Mouse (Mus musculus) mouse embryonic stem cell (cell line): ENCODE measurements at regions not wholly inside any gene's neighbourhood (a gene's known extent, or its start where the extent isn't known, plus 50 kb on each side); places are given as distances from the start of the nearest gene placed in this dataset.

ENCODE experiments used
- in situ Hi-C, 2 experiments: fragments of 300-500 bp; cut with MboI; formaldehyde crosslinking; loops; 1 replicate in 1 of 2; 3 replicates in 1 of 2; pipeline ENCODE4 v1.14.3; 2019 to 2020; ENCODE audit warnings: low sequenced_read_pairs in 2 of 2, low pct_unique_long_range_greater_than_20kb in 1 of 2, mixed read lengths in 1 of 2; ENCODE audit not compliant: unreplicated experiment in 1 of 2

DNA sequence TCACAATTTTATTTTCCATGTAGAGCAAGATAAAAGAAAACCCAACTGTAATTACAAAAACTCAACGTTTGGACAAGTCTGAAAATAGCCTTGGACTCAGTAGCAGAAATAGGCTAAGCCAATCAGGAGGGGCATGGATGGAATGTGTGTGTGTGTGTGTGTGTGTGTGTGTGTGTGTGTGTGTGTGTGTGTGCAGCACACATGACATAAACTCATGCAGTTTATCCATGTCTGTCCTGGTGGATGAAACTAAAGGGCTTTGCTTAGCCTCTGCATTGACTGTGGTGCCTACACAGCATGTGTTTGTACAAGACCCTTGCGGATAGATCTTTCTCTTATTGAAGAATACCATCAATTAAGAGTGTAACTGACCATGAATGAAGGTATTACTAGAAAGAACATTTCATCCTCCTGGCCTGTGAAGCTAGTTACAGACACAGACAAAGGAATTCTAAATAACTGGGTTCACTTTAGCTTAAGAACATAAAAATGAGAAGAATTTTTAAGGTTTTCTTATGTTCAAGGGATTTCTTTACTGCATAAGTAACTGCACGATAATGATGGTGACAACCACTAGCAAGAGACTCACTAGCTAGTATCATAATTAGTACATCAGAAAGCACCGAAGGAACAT lies 361.5 kb downstream of the Tmem182 start:
- in situ Hi-C loops: no loop called here

DNA sequence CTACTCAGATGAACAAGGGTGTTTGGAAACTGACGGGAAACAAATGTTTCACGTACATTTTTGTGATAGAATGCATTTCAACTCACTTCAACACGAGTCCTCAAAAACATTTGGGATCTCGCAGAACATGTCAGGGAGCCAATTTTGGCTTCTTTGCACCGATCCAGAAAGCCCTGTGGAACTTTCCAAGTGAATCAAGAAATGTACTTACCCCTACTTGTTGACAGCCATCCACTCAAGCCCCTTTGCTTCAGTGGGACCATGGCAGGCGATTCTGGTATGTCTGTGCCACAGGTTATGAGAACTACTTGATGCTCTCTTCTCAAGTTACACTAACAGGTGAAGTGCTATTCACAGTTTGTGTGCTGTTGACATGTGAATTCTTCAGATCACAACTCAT lies 381.6 kb downstream of the Tmem182 start:
- in situ Hi-C loops: no loop called here

DNA sequence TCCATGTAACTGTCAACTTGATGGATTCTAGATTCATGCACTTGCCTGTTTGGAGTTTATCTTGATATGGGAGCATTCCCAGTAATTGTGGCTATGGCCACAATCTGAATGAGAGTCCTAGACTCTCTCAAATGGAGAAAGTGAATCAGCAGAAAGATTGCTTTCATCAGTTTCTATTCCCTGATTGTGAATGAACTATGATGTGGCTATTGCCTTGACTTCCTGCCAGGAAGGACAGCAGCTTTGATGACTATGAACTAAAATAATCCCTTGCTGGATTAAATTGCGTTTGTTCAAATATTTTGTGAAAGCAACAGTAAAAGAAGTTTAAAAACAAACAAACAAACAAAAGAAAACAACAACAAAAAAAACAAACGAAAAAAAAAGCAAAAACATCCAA lies 407.5 kb downstream of the Tmem182 start:
- in situ Hi-C loops: no loop called here

DNA sequence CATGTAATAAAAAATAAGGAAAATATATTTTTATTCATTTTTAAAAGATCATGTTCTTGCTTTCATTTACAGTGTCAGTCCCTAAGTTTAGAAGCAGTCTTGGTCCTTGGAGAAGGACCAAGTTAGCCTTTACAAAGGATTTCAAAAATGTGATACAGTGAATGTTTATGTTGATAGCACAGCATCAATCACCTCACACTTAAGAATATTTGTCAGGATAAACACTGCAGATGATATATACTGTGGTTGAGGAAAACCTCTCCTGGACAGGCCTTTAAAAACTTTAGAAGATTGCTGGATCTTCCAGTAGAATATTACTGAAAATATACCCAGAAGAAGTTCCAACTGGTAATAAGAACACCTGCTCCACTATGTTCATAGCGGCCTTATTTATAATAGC lies 420.4 kb downstream of the Tmem182 start:
- in situ Hi-C loops: no loop called here

DNA sequence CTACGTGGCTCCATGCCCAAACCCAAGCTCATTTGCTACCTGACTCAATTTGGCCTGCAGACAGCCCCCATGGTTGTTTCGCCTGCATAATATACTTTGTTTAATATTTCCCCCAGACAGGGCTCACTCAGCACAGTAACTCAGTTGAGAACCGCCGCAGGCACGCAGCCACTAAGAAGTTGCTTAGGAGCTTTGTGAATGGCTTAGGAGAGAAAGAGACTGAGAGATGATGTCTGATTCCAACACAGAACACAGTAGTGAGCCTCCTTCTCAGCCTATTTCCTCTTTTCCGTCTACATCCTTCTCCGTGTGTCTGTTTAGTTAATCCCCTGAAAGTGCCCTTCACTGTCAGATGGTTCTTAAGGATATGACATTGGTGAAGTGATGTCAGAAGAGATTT lies 429.9 kb downstream of the Tmem182 start:
- in situ Hi-C loops: no loop called here

DNA sequence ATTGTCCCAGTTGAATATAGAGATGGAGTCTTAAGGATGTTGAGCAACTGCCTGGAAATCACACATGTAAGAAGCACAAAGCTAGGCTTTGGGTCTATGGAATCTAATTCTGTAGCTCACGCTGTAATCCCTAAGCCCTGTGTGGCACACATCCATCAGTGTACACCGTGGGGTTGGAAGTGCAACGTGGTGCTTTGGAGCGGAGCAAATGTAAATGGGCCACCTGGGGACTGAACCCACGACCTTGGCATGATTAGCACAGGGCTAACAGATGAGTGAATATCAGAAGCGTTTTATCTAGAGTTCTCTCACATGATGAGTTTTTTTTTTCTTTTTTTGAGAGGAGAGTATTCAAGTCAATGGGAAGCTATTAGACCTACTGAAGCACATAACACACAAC lies 437.6 kb downstream of the Tmem182 start:
- in situ Hi-C loops: no loop called here

DNA sequence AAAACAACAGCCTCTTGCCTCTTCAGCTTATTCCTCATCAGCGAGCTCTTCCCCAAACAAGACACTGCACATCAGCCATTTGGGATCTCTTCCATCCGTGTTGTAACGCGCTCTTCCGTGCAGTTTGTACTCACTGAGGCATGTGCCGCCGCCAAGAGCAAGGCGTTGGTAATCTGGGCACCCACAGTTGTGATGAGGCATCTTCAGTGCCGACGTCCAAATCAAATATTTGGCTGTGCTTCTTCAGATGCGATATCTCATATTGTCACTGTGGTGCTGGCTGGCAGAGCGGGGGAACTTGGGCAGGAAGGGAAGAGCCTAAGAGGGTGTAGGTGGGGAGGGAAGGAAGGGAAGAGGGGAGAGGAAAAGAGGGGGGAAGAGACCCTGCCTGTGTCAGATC lies 439.2 kb downstream of the Tmem182 start:
- in situ Hi-C loops: no loop called here

DNA sequence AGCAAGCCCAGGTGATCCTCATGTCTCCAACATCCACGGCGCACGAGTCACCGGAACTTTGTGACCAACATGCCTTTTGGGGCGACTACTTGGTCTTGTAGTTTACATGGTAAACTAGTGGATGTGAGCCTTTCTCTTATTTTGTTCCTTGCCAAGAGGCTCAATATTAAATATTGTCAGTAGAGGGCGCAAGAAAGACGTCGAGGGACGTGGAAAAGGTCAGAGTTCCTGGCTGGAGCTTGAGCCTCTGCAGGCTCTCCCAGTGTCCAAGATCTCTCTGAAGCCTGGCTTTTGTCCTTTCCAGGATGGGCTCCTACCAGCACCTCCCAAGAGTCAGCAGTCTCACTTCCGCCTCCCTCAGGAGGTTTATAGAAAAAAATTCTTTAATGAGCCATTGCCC lies 458.8 kb downstream of the Tmem182 start:
- in situ Hi-C loops: no loop called here

DNA sequence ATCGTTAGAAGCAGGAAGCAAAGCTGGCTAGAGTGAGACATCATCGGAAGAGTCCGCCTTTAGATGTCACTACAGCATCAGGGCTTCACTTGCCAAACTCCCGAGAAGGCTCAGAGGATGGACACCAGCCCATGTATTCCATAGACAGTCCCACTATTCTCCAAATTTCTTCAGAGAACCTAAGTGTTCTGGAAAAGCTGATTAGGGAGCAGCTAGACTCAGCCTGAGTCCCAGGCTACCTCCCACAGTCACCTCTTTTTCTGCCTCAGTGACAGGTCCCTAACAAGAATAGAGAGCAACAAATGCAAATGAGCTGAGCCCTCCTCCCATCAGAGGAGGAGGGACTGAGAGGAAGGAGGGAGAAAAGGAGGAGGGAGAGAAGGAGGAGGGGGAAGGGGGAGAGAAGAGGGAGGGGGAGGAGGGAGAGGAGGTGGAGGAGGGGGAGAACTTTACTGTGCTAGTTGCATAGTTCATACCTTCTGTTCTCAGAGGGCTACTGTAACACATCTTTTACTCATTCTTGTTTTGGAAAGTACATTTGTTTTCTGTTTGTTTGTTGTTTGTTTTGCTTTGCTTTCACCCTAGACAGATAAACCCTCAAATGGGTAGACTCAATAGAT lies 465.8 kb downstream of the Tmem182 start:
- in situ Hi-C loops: no loop called here

DNA sequence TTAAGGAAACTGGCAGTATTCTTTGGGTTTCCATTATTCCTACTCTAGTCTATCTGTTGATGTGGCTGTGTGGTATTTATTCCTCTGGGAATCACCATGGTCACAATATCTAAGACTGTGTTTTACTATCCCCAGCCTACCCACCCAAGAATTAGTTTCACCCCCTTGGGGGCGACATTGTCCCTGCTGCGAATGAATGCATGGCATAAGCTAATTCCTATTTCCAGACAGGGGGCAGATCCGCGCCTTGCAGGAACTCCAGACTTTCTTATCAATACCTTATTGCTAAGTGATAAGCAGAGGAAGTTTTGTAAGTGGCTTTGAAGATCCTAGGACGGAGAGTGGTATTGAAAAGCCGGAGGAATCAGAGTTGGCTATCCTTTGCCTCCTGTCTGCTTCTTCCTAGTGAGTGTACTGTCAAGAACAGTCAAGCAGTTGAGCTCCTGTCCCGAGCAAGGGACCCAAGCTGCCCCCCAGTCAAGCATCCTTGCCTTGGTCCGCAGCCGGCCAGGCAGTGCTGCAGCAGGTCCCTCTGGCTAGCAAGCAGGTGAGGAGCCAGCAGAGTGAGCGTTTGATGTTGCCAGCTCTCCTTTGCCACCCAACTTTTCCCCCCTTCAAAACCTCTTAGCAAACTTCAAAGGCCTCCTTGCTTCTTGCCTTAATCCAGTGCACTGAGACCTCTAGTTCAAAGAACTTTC lies 469.3 kb downstream of the Tmem182 start:
- in situ Hi-C loops: no loop called here

DNA sequence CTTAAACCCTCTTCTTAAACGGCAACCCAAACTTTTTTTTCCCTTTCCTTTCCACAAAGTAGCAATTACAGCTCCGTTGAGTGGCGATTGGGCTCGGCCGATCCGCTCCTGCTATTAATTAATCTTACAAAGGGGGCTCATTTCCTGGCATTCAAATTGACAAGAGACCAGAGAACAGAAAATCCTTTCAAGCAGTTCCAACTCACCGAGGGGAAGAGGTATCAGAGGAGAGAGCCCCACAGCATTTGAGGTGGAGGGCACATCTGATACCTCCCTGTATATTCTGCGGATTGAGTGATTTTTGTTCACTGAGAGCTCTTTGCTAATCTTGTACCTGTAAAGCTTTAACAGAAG lies 469.8 kb downstream of the Tmem182 start:
- in situ Hi-C loops: no loop called here

DNA sequence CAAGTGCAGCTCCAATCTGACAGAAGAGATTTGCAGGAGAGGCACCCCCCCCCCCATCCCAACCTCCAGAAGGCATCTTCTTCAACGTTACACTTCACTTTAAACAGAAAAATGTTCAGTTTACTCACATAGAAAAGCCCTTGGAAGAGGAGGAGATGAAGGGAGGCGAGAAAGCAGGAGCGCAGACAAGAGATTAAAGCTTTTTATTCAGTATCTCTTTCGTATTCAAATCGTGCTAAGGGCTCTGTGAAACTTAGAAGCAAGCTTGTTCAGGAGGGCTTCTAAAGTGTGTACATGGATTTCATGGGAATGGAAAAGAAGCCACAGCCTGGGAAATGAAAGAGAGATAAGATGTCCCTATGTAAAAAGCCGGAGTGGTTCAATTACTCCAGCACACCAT lies 470.2 kb downstream of the Tmem182 start:
- in situ Hi-C loops: no loop called here

DNA sequence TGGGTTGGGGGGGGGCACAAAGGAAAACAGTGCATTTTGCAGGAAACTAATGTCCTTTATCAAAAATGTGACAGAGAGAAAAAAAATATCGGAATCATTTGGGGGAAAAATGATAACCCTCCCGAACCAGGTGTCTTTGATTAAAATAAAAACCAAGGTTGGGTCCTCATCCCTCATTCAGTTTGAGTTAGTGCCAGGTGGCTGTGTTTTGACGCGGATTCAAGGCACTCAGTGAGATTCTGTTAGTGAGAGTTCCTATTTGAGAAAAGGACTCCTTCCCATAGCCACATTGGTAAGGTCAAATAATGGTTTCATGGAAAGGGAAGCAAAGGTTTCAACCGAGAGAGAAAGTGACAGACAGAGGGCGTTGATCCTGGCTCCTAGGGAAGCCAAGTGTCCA lies 470.9 kb downstream of the Tmem182 start:
- in situ Hi-C loops: no loop called here

DNA sequence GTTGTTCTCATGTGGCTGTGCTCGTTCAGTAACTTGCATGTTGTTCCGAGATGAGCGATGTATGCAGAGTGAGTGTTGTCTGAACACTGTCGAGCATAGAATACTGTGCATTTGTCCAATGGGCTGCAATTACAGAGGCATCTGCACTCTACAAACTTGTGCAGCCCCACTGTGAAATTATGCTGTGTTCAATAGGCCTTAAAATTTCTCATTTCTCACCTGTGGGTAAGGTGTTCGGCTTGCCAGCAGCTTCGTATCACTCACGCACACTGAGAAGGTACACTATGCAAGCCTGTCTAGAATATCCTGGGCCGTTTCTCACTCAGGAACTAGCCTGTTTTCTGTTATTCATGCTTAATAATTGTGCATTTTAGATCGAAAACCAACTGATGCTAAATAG lies 479.8 kb downstream of the Tmem182 start:
- in situ Hi-C loops: no loop called here

DNA sequence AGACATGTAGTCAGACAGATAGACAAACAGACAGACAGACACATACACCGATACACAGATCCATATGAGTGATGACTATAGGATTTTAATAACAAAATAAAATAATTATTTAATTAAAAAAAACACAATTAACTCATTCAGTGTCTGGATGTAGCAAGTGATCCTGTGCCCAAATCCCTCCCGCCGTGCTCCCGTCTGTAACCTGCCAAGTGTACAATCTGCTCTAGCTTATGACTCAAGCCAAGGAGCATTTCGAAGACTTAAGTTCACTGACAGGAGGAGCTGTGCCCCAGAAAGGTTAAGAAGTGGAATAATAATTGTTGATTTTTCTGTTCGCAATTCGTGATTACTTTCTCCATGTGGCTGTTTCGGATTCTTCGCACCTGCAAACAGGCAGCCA lies 480.8 kb downstream of the Tmem182 start:
- in situ Hi-C loops: no loop called here

DNA sequence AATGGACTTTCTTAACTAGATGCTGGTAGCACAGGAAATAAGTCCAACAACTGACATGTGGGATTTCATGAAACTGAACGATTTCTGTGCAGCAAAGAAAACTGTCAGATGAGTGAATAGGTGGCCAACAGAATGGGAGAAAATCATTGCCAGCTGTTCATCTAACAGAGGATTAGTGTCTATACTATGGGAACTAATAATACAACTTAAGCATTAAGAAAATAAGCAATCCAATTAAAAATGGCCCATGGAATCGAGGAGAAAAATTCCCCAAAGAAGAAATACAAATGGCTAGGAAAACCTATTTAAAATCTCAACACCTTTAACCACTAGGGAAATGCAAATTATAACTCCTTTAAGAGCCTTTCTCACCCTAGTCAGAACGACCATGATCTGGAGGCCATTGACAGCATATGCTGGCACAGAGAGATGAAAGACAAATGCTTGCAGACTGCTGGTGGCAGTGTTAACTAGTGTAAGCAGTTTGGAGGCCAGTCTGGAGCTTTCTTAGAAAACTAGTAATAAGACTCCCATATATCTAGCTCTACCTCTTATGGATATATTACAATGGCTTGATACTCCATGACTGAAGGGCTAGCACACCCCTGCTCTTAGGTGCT lies 521.6 kb downstream of the Tmem182 start:
- in situ Hi-C loops: no loop called here

DNA sequence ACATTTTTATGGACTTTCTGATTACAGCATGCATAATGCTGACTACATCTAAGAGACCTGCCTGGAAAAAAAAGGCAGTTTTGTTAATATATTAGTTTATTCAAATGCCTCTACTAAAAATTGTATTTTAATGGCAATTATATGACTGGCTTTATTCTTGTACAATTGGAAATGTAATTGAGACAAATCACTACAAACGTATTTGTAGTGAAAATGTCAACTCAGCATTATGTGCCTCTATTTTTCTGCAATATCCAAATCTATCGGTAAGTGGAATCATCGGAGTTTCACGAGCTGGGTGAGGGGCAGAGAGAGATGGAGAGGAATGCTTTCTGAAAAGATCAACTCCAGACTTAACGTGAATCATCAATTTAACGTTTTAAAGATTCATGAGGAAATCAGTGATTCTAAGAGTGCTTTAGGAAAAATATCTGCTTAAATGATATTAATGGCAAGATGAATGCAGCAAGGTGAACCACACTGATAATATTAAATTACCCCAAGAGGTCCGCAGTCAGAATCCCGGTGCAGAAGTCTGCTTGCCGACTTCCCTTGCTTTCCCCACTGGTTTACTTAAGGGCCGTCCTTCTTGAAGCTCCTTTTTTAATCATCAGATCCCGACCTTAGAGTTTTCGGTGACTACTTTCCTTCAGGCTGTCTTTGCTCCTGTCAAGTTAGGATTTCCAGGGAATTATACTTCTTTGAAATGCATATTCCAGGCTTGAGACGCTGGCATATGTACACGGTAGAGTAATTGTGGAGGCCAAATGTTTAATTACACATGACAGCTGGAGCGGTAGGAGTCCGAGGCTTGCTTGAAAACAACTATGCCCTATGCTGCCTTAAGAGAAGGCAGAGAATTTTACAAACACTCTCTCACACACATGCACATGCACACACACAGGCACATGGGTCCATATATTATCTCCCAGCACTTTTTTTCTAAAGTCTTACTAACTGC lies 544.7 kb downstream of the Tmem182 start:
- in situ Hi-C loops: no loop called here

DNA sequence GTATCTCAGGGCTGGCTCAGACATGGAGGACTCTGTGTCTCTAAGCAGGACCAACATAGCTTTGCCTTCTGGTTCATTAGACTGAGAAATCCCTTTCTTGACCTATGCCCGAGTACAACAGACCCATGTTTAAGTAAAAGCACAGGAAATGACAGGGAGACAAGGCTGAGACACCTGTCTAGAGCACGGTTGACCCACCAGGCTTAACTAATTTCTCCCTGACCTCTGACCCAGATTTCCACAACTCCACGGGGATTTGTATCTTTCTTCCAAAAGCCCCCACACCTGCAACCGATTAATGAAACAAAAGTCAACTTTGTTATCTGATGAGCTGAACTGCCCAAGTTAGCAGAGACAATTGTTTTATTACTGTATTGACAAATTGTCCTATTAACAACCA lies 553.7 kb downstream of the Tmem182 start:
- in situ Hi-C loops: no loop called here

DNA sequence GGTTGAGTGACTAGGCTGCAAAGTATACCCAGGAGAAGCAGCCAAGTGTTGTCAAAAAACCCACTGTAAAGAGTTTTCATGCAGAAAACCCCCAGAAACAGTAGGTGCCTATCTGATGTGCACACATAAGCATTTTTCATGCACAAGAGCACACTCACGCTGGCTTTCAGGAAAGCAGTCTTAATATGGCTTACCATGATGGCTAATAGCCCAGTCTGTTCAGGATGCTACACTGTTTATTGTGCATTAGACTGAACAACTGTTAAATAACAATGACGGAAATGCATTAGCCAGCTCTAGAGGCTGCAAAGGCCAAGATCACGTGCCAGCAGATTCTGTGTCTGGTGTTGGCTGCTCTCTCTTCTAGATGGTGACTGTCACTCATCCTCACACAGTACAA lies 556.1 kb downstream of the Tmem182 start:
- in situ Hi-C loops: no loop called here
